Mouse (Mus musculus): Measurements from ENCODE around the gene Lrfn5.

Lrfn5 gene

DNA sequence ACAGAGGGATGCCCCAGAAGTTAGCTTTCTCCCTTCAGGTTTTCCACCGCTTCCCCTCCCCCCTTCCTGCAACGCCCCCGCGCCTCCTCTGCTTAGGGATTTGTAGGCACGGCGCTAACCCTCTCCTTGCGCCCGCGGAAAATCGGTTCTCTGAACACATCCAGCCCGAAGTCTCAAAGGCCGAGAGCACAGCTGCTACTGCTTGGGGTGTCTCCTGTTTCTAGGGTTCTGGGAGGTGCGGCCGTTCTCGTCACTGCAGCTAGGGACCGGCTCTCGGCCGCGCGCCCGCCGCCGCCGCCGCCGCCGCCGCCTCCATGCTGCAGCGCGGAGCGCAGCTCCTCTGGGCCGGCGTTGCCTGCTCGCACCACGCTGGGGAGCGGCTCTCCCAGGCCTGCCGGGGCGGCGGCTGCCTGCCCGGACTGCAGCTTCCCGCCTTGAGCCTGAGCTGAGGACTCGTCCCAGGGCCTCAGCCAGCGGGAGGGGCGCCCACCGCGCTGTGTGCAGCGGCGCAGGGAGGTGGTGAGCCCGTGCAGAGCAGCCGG lies at the start of gene Lrfn5:
Gene Lrfn5, plus strand, starts transcription at position 322 of the 542 bp plus-strand sequence.
- in situ Hi-C loops (cut with MboI, MseI): no loop called here

DNA sequence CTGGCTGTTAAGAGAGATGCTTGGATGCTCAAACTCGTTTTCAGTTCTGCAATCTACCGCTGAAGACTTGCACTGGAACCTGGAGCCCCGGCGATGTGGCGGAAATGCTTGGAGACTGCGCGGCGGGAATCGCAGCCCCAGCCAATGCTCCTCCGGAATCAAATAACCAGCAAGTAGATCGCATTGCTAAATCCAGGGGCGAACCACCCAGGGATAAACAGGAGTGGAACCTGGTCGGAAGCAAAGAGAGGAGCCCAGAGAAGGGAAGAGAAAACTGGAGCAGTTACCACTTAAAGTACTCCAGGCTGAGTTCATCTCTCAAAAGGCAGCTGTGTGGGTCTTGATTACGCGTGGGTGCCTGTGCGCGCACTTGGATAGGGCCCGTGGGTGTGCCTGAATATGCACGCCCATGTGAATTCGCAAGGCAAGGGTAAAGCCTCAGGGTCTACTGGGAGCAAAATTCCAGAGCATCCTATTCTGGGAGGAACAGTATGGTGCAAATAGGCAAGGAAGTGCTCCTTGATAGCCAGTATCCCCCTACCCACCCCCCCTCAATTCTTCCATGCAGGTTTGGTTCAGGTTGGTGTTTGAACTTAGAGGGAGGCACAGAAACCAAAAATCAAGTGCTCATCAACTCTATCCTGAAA lies 1.3 kb upstream of the Lrfn5 start:
- in situ Hi-C loops (cut with MboI, MseI): no loop called here

DNA sequence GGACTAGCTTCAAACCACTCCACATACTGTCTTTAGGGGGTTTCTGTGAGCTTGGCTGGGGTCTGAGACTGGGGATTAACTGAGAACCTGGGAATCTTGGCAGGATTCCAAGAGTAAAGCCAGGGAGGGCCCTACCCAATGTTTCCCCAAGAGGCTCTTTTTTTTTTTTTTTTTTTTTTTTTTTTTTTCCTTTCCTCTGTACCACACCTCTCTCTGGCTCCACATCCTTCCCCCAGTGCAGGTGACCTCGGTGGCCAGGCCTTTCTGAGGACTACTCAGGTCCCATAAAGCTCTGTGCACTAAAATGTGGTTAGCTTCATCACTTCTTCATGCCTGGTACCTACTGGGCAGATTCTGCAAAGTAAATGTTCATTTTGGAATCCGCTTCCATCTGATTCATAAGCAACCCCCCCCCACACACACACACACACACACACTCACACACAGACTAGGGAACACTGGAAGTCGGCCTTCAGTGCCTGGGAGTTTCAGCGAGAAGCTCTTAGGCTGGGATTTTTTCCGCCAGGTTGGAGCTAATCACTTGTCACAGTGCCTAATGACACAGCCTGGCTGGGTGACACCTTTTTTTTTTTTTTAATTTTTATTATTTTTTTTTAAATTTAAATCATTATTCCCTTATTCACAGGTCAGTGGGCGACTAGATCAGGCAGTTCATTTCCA lies 662 bp upstream of the Lrfn5 start:
- in situ Hi-C loops (cut with MboI, MseI): no loop called here

DNA sequence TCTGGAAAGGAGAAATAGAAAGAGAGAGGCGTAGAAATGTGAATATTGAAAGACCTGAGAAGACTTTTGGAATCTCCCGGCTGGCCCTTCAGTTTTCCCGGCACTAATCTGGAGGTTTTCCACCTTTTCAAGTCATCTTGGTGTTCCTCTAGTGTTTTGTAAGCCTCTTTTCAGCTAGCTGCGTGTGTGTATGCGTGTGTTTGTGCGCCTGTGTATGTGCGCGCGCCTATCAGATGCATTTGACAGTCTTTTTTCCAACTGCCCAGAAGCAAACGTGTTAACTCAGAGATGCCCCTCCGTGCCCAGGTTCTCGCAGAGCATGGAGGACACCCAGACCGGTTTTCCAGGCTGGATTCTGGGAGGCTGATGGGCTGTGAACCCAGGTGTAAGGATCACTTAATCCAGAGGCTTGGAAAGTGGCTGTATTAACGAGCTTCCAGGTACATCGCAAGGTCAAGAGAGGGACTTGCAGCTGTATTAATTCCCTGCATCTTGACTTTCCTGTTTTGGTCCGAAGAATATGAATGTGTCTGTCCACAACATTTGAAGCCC lies 757 bp downstream of the Lrfn5 start:
- in situ Hi-C loops (cut with MboI, MseI): no loop called here

DNA sequence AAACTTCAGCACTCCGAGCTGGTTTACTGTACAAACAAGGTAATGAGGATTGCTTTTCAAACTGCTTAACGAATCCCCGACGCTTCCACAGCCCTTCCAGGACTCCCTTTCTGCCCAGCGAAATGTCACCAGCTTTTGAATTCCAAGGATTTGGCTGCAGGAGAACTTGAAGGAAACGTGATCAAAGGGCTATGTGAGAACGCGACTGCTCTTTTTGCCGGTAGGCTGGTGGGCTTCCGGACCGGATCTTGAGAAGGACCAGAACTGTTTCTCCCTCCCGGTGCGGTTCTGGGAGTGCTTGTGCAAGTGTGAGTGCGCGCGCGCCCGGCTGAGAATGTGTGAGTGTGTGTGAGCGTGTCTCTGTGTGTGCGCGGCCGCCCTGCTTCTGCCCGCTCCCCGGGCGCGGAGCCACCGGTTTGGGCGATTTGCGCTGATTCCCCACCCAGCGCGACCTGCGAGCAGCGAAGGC lies 1.3 kb downstream of the Lrfn5 start:
- in situ Hi-C loops (cut with MboI, MseI): no loop called here

DNA sequence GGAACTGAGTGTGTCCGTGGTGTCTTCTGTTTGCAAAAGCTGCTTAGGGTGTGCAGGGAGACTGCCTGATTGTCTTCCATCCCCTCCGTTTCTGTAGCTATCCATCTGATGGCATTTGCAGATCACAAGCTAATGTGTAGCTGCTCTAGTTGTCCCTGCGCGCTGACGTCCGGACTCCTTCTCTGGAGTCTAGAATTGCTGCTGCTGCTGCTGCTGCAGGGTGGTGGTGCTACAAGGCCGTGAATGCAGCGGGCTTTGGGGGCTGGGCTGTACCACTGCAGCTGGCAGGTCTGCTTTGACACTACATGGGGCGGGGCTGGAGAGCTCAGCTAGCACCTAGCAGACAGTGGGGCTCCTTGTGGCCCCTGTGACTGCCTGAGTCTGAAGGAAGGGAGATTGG lies 3.2 kb downstream of the Lrfn5 start:
- in situ Hi-C loops (cut with MboI, MseI): no loop called here

DNA sequence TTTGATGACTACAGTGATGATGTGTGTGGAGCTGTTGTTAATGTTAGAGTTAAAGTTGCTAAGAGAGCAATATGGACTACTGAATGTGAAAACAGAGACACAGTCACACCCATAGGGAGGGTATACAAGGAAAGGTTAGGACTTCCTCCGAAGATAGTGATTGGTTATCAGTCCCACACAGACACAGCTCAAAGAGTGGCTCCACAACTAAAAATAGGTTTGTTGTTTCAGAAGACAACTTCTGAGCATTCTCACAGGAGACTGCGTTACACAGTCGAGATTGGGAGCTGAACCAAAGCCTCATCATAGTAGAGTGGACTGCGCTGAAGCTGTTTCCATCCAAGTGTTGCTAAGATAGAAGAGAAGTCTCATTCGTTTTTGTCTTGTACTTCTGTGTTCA lies 57.0 kb downstream of the Lrfn5 start:
- in situ Hi-C loops (cut with MboI, MseI): no loop called here

DNA sequence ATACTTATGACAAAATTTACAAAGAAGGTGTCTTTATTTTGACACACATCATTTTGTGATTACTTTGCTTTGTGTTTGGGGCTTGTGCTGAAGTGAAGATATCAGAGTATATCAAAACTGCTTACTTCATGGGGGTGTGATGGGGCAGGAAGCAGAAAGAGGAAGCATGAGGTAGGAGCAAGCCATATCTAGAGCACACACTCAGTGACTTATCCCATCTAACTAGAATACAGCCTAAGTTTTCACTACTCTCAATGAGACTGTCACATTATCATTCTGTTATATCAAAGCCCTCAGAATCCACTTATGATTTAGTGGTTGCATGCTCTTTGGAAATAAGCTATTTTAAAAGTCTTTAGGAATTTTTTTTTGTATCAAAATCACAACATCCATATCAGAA lies 77.4 kb downstream of the Lrfn5 start:
- in situ Hi-C loops (cut with MboI, MseI): no loop called here

DNA sequence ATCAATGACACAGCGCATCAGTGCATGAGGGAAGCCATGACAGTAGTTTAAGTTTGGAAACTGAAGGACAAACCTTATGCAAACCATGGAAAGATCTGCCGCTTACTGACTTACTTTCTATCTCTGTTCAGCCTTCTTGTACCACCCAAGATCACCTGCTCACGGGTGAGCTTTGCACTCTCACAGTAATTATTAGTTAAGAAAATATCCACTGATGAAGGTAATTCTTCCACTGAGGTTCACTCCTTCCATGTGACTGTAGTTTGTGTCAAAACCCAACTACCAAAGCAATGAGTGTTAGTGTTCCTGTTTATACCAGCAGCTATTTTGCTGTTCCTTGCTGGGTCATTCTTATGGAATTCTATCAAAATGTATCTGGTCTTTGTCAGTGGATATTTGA lies 84.9 kb downstream of the Lrfn5 start:
- in situ Hi-C loops (cut with MboI, MseI): no loop called here

DNA sequence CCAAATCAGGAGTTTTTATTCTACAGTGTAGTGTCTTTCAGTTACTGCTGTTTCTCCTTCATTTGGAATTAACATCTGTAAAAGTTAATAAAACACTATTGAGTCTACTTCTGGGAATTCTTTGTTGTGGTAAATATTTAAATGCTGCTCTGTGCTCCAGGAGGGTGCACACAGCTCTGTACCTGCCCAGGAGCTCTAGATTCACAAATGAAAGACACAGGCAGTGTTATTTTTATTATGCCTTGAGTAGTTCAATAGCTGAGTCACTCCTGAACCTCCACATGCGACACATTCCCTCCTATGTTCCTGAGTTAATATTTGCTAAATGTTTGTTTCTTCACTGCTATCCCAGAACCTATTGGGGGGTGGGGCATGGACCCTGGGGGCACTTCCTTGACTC lies 87.1 kb downstream of the Lrfn5 start:
- in situ Hi-C loops (cut with MboI, MseI): no loop called here

DNA sequence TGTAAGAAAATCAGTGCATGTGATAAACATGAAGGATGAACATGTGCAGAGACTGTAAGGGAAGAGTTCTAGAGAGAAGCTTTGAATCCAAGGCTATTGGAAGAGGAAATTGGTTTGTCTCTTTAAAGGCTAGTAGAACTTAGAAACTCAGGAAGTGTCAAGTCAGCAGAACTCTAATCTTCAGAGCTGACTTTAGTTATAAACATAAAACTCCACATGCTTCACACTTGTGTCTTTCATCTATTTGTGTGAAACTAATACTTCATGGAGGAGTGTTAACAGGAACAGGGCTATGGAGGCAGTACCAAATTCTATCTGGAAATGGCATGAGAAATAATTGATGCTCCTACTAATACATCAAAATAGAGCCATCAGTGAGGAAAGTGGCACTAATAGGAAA lies 101.6 kb downstream of the Lrfn5 start:
- in situ Hi-C loops (cut with MboI, MseI): no loop called here

DNA sequence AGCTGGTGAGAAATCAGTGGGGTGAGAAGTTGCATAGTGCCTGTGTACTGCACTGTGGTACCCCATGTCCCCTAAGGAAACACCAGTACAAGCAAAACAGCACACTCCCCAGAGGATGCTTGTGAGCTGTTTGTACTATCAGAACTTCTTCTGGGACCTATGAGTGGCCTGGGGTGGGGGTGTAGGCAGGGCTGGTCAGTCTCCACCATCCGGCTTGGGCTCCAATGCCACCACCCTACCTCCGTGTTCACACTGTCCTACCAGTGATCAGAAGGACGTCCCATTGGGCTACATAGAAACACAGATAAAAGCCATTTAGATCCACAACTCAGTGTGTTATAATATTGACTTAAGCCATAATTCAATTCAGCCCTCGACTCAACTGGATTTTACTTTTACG lies 131.4 kb downstream of the Lrfn5 start:
- in situ Hi-C loops (cut with MboI, MseI): no loop called here

DNA sequence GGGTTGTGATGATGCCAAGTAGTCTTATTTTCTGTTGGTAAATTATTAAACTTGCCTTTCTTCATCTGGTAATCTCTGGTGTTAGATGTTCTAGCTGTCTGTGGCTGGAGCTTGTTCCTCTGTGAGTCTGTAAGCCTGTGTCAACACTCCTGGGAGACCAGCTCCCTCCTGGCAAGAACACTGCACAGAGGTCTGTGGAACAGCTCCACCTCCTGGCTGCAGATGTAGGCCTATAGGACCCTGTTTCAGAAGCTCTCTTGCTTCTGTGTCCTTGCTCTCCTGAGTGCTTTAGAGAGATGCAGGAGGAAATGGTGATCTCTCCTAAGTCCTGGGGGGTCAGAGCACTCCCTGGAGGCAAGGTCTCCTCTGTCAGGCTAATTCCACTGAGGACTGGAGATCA lies 200.2 kb downstream of the Lrfn5 start:
- in situ Hi-C loops (cut with MboI, MseI): no loop called here

DNA sequence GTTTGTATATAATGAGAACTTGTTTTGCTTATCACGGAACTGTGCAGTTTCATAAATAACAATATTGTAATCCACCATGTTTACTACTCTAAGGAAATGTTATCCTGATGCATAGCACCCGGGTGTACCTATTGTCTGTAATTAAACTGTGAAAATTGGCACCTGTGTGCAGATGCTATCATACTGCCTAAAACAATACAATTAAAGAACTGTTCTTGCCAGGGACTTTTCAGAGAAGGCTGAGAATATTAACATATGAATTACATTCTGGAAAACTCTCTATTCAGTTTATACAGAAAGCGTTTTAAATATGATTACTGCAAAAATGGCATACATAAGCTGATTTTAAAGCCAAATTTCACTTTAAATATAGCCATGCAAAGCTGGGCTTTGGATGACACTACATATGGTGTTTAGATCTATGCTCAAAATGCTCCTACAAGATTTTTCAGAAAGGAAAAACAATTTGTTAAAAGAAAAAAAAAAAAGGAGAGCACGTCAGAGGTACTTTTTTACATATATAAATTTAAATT lies 284.2 kb downstream of the Lrfn5 start:
- in situ Hi-C loops (cut with MboI, MseI): no loop called here

DNA sequence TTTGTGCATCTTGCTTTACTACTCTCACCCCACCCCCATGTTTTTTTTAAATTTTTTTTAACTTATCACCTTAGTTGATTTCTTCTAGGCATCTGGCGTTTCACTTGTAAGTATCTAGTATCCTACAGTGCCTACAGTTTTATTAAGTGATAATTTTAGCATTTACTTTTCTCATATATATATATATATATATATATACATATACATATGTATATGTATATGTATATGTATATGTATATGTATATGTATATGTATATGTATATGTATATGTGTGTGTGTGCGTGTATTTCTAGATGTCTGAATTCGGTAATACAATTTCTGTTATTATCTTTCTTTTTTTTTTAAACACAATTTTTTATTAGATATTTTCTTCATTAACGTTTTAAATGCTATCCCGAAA lies 300.7 kb downstream of the Lrfn5 start:
- in situ Hi-C loops (cut with MboI, MseI): no loop called here

DNA sequence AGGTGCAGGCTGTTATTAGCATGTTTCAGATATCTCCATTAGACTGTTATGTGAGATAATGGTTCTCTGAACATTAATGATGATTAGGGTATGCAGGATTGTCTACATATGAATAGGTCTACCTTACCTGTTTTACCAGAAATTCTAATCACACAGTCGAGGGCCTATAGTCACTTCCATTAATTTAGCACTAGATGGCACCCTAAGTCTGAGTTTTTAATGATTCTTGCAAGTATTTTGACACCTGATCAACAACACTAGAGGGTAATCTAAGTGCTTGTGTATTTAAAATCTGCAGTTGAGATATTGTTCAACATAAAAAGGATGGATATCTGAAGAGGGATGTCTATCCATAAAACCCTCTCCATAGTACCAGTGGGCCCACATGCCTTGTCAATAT lies 303.4 kb downstream of the Lrfn5 start:
- in situ Hi-C loops (cut with MboI, MseI): no loop called here

DNA sequence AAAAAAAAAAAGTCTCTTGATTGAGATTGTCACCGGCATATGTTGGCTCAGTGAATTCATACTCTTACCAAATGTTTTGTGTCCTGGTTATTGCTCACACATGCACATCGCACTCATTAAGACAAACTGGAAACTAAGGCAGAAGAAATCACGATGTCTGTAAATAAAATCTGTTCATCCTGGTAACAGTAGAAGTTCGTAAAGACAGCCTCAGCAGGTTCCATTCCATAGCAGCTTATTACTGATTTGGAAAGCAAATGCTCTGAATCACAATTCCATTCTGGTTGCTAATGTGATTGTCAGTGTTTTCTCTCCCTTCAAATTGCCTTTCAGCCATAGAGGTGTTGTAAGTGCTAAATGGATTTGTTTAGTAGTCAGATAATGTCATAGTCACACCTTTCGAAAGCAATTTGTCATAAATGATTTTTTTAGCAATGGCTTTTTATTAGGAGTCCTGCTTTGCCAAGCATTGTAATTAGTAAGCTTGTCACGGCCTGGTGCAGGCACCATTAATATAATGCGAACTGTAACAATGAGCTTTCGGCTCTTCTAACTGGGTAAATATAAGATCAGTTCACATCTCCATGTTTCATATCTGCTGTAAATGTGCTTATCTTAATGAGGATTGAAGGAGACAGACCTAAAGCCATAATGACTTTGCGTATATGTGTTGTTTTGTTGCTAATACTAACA lies 319.8 kb downstream of the Lrfn5 start:
- in situ Hi-C loops (cut with MboI, MseI): no loop called here

DNA sequence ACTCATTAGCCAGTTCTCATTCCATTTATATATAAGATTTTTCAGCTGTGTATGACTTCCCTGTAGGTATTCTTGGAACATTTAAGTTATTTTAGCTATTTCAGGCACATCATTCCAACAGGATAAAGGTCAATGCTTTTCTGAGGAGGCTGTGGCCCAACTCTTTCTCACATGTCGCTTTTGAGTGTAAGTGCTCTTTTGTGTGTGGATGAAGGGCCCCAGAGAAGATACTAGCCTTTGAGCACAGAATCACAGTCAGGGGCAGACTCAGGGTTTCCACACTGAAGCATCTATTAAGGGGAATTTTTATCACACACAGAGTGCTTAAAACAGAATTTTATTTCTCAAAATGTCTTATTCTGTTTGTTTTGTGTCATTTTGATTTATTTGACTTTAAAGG lies 331.2 kb downstream of the Lrfn5 start:
- in situ Hi-C loops (cut with MboI, MseI): no loop called here
